Mouse (Mus musculus): Measurements from ENCODE around the gene Dnah6. TPM values are rescaled to one million over a fixed set of nuclear protein-coding genes. Genes with fewer than 3 reads are reported as not detected.

Gene Dnah6
- polyA plus RNA-seq, 2 experiments = 0.01 TPM

GRCm38 (mm10) chr6:73221958-73222735 lies 696 bp upstream of the Dnah6 start:
- H3K4me1 ChIP-seq (replicated peaks; ENCODE audit: control insufficient read depth in 2 of 2, insufficient read depth in 2 of 2, low read length in 1 of 2) = no peaks in the 10 kb centered on the region; a peak in 1 of 4 replicates
- H3K27ac ChIP-seq = no peak overlapping the region
- peak; percentile 75 for ATAC-seq (ENCODE audit: insufficient read depth)
- H3K4me2 ChIP-seq (ENCODE audit: low read depth) = peak overlapping the region; percentile 67
- peak overlapping the region; percentile 39 to 55 for H3K4me3 ChIP-seq (ENCODE audit: insufficient read depth in 1 of 2, low read depth in 2 of 2, low read length in 2 of 2)
- 42% methylated on average over 23 of the region's 23 CpGs for WGBS (ENCODE audit: insufficient replicate concordance)
- TF ChIP-seq CTCF (IDR thresholded peaks at IDR 0.05; ENCODE audit: low read depth) (no peak), EP300 (IDR thresholded peaks at IDR 0.05; ENCODE audit: low read depth) (no peak)
- no peaks in the 10 kb centered on the region for H3K36me3 ChIP-seq (replicated peaks; ENCODE audit: control insufficient read depth, insufficient read depth, low read depth)
- H3K27me3 ChIP-seq (ENCODE audit: control insufficient read depth, insufficient read depth, low read length) = no peaks in the 10 kb centered on the region
- H3K9me3 ChIP-seq (ENCODE audit: control insufficient read depth, low read length) = no peaks in the 10 kb centered on the region
- peak in 2 of 3 experiments; percentile 24 to 35 for DNase-seq (ENCODE audit: low read depth in 3 of 3, low spot score in 3 of 3)
- no peak overlapping the region for H3K9ac ChIP-seq (replicated peaks)

GRCm38 (mm10) chr6:73211602-73212001 lies 9.8 kb downstream of the Dnah6 start:
- Histone ChIP-seq H3K36me3 (replicated peaks; ENCODE audit: control insufficient read depth, insufficient read depth, low read depth) (no peaks in the 10 kb centered on the region), H3K27me3 (ENCODE audit: control insufficient read depth, insufficient read depth, low read length) (no peaks in the 10 kb centered on the region), H3K4me2 (ENCODE audit: low read depth) (no peak overlapping the region), H3K4me1 (replicated peaks; ENCODE audit: control insufficient read depth in 2 of 2, insufficient read depth in 2 of 2, low read length in 1 of 2) (no peaks in the 10 kb centered on the region), H3K9ac (replicated peaks) (no peak overlapping the region), H3K4me3 (ENCODE audit: insufficient read depth in 1 of 2, low read depth in 2 of 2, low read length in 2 of 2) (no peak overlapping the region), H3K9me3 (ENCODE audit: control insufficient read depth, low read length) (no peaks in the 10 kb centered on the region), H3K27ac (no peak overlapping the region)
- DNase-seq (ENCODE audit: low read depth in 3 of 3, low spot score in 3 of 3) (no peak), ATAC-seq (ENCODE audit: insufficient read depth) (no peak)
- no peak for TF ChIP-seq CTCF (IDR thresholded peaks at IDR 0.05; ENCODE audit: low read depth)
- TF ChIP-seq EP300 (IDR thresholded peaks at IDR 0.05; ENCODE audit: low read depth) = no peak

GRCm38 (mm10) chr6:73211036-73211435 lies 10.4 kb downstream of the Dnah6 start:
- Histone ChIP-seq H3K36me3 (replicated peaks; ENCODE audit: control insufficient read depth, insufficient read depth, low read depth) (no peaks in the 10 kb centered on the region), H3K9ac (replicated peaks) (no peak overlapping the region), H3K27me3 (ENCODE audit: control insufficient read depth, insufficient read depth, low read length) (no peaks in the 10 kb centered on the region), H3K9me3 (ENCODE audit: control insufficient read depth, low read length) (no peaks in the 10 kb centered on the region), H3K4me3 (ENCODE audit: insufficient read depth in 1 of 2, low read depth in 2 of 2, low read length in 2 of 2) (no peak overlapping the region), H3K4me2 (ENCODE audit: low read depth) (no peak overlapping the region), H3K27ac (no peak overlapping the region), H3K4me1 (replicated peaks; ENCODE audit: control insufficient read depth in 2 of 2, insufficient read depth in 2 of 2, low read length in 1 of 2) (no peaks in the 10 kb centered on the region)
- DNase-seq (ENCODE audit: low read depth in 3 of 3, low spot score in 3 of 3) (no peak), ATAC-seq (ENCODE audit: insufficient read depth) (no peak)
- no peak for TF ChIP-seq EP300 (IDR thresholded peaks at IDR 0.05; ENCODE audit: low read depth)
- no peak for TF ChIP-seq CTCF (IDR thresholded peaks at IDR 0.05; ENCODE audit: low read depth)
- WGBS (ENCODE audit: insufficient replicate concordance) = 46% methylated on average over 3 of the region's 3 CpGs

GRCm38 (mm10) chr6:73210445-73210972 lies 10.9 kb downstream of the Dnah6 start:
- Histone ChIP-seq H3K9ac (replicated peaks) (no peak overlapping the region), H3K4me3 (ENCODE audit: insufficient read depth in 1 of 2, low read depth in 2 of 2, low read length in 2 of 2) (no peak overlapping the region), H3K27ac (no peak overlapping the region), H3K4me2 (ENCODE audit: low read depth) (no peak overlapping the region), H3K36me3 (replicated peaks; ENCODE audit: control insufficient read depth, insufficient read depth, low read depth) (no peaks in the 10 kb centered on the region), H3K9me3 (ENCODE audit: control insufficient read depth, low read length) (no peaks in the 10 kb centered on the region), H3K27me3 (ENCODE audit: control insufficient read depth, insufficient read depth, low read length) (no peaks in the 10 kb centered on the region), H3K4me1 (replicated peaks; ENCODE audit: control insufficient read depth in 2 of 2, insufficient read depth in 2 of 2, low read length in 1 of 2) (no peaks in the 10 kb centered on the region)
- peak in 1 of 3 experiments; percentile 30 for DNase-seq (ENCODE audit: low read depth in 3 of 3, low spot score in 3 of 3)
- TF ChIP-seq EP300 (IDR thresholded peaks at IDR 0.05; ENCODE audit: low read depth) = no peak
- no peak for TF ChIP-seq CTCF (IDR thresholded peaks at IDR 0.05; ENCODE audit: low read depth)
- no peak for ATAC-seq (ENCODE audit: insufficient read depth)
- 20% methylated on average over 4 of the region's 4 CpGs for WGBS (ENCODE audit: insufficient replicate concordance)

GRCm38 (mm10) chr6:73209598-73209997 lies 11.9 kb downstream of the Dnah6 start:
- TF ChIP-seq EP300 (IDR thresholded peaks at IDR 0.05; ENCODE audit: low read depth) (no peak), CTCF (IDR thresholded peaks at IDR 0.05; ENCODE audit: low read depth) (no peak)
- ATAC-seq (ENCODE audit: insufficient read depth) = no peak
- H3K27ac ChIP-seq = no peak overlapping the region
- H3K9ac ChIP-seq (replicated peaks) = no peak overlapping the region
- DNase-seq (ENCODE audit: low read depth in 3 of 3, low spot score in 3 of 3) = no peak
- H3K4me1 ChIP-seq (replicated peaks; ENCODE audit: control insufficient read depth in 2 of 2, insufficient read depth in 2 of 2, low read length in 1 of 2) = no peaks in the 10 kb centered on the region
- H3K4me3 ChIP-seq (ENCODE audit: insufficient read depth in 1 of 2, low read depth in 2 of 2, low read length in 2 of 2) = no peak overlapping the region
- no peak overlapping the region for H3K4me2 ChIP-seq (ENCODE audit: low read depth)
- H3K9me3 ChIP-seq (ENCODE audit: control insufficient read depth, low read length) = no peaks in the 10 kb centered on the region
- 72% methylated on average over 6 of the region's 6 CpGs for WGBS (ENCODE audit: insufficient replicate concordance)
- H3K27me3 ChIP-seq (ENCODE audit: control insufficient read depth, insufficient read depth, low read length) = no peaks in the 10 kb centered on the region
- no peaks in the 10 kb centered on the region for H3K36me3 ChIP-seq (replicated peaks; ENCODE audit: control insufficient read depth, insufficient read depth, low read depth)

All from liver, embryonic 14.5 days (tissue).